Mouse (Mus musculus): ENCODE results near the gene Scgb2b11. TPM values are rescaled to one million over a fixed set of nuclear protein-coding genes. Genes with fewer than 3 reads are reported as not detected.
"Not testable (repeated sequence)": the region's sequence is repeated elsewhere in the genome, so short reads cannot be mapped to it uniquely, and the experiment has no call there.

Gene Scgb2b11
- total RNA-seq (2021): not detected
- long read RNA-seq, experiment 1: 0 reads
- long read RNA-seq, experiment 2: 0 reads

- not testable (repeated sequence) for DNase-seq
These were observed at the start of gene Scgb2b11 for GRCm38 (mm10) chr7:32211045-32211444. Scgb2b11 (minus strand) TSS chr7:32211145.

GRCm38 (mm10) chr7:32222540-32222939 lies 11.6 kb upstream of the Scgb2b11 start, which contains the start of gene Scgb1b11:
Scgb1b11 (plus strand) TSS chr7:32222840.
- not testable (repeated sequence) for DNase-seq

Other genes starting within 250 kb of the Scgb2b11 start
- gene Scgb1b10, start 110.3 kb downstream of the Scgb2b11 start, total RNA-seq (2021): not detected
- gene Scgb1b11, start 11.7 kb upstream of the Scgb2b11 start, total RNA-seq (2021): not detected
- gene Scgb2b12, start 116.1 kb upstream of the Scgb2b11 start, total RNA-seq (2021): not detected
- gene Scgb1b12, start 123.0 kb upstream of the Scgb2b11 start, total RNA-seq (2021): not detected
- gene Scgb1b29, start 230.4 kb upstream of the Scgb2b11 start, total RNA-seq (2021): not detected